Mouse (Mus musculus): ENCODE data around the gene Gm20696.

DNA sequence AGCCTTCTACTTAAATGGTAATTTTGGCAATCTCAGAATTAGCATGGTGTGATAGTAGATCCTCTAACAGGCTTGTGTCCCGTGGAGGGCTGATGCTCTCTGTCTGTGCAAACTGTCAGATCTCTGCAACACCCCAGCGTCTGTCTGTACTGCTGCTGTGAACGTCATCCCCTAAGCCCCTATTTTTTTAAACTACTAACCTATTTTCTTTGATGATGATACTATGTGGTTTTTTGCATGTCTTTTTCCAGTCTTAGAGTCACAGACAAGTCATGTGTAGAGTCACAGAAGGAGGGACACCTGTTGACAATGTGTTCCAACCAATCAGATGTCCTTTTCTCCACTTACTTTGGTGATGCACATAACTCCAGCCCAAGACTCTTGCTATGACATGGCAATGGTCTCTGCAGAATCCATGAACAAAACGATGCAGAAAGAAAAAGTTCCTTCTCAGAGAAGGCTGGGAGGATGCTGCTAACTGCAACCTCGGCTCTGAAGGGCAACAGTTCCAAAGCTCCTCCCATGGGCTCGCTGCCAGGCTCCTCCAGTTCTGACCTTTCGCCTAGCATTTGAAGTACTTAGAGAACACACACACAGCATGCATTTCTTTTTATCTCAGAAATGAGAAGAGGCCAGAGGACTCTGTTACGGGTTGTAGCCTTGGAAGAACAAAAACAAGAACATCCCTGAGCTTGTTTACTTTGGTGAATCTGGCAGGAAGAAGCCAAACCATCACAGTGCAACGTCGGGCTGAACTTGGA, 23.0 kb downstream of the Gm20696 start:
- TF ChIP-seq CTCF (IDR thresholded peaks at IDR 0.05; ENCODE audit: control insufficient read depth, insufficient read depth, low read length), result no peak
- no peak for TF ChIP-seq POLR2A (IDR thresholded peaks at IDR 0.05; ENCODE audit: borderline replicate concordance, control insufficient read depth, low read depth, low read length)
